Mouse (Mus musculus) liver, adult 2 months (tissue): ENCODE measurements around the gene Slc30a4.

Source experiments
- CTCF ChIP-seq: fragments of 200-500 bp; IDR thresholded peaks from 2 replicates; pipeline ENCODE4 v1.5.1; 2011; ENCODE audit warnings: low read depth, low read length, control low read depth
- POLR2A ChIP-seq: fragments of 200-500 bp; IDR thresholded peaks from 2 replicates; pipeline ENCODE4 v1.6.1; 2011; ENCODE audit warnings: low read length, control low read depth; ENCODE audit not compliant: insufficient read depth; ENCODE audit errors: extremely low read depth

GRCm38 (mm10) chr2:122638029-122638428 is 64.4 kb downstream of the Slc30a4 start:
- TF ChIP-seq CTCF, result no peak
- no peak for TF ChIP-seq POLR2A
